Mouse (Mus musculus) adrenal gland, adult 10 weeks (tissue): ENCODE results near the gene Wdr49. TPM values are rescaled to one million over a fixed set of nuclear protein-coding genes. Genes with fewer than 3 reads are reported as not detected.

Source experiments
- polyA plus RNA-seq: library from polyadenylated mRNA; stranded (reverse); fragments of 350-450 nt; fragmentation: Illumina TruSeq; extraction: RNeasy Lipid Tissue Mini Kit (QIAGEN cat#74804); gene quantifications from one replicate; pipeline ENCODE4 v1.2.3, GENCODE M21; 2014; ENCODE audit warnings: low read depth, low replicate concordance

The Wdr49 gene
- polyA plus RNA-seq: not detected

DNA sequence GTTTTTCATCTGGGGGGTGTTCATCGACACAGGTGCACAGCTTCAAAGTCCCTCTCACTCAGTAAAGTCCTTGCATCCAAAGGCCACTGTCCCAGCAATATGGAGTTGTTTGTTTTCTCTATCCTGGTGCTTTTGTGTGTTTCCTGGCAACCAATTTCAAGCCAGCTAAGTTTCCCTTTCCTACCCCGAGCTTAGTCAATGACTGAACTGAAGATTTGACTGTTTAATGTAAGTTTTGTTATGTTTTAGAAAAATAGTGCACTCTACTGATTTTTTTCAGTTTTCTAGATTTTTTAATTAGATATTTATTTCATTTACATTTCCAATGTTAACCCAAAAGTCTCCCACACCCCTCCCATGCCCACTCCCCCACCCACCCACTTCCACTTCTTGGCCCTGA, at the start of gene Wdr49:
Wdr49 (minus strand) TSS at position 101 of the 400 bp plus-strand sequence.

DNA sequence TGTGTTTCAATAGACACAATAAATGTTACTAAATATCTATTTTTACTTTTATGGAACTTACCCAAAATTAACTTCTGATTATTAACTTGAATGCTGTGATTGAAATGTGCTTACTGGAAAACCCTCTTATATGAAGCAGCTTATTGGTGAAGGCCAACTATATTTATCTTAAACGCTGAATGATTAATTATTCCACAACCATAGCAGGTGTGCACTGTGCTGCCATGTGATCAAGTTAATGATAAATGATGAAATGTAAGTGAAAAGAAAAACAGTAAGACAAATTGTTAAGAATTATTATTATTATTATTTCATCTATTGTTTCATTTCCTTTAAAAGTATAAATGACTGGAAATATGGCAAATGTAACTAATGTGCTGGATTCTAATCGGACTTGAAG, 212.0 kb downstream of the Wdr49 start, which contains the start of gene Serpini2:
Serpini2 (minus strand) TSS at position 101 of the 400 bp plus-strand sequence.

Other genes starting within 250 kb of the Wdr49 start
- gene Serpini2, start 212.1 kb downstream of the Wdr49 start, polyA plus RNA-seq: not detected
- 296 TPM for gene Pdcd10, start 74.7 kb upstream of the Wdr49 start, polyA plus RNA-seq
- gene Serpini1, start 75.4 kb upstream of the Wdr49 start, polyA plus RNA-seq: 12.0 TPM